Mouse (Mus musculus) heart, embryonic 14.5 days (tissue): ENCODE data around the gene Myo1a. TPM values are rescaled to one million over a fixed set of nuclear protein-coding genes. Genes with fewer than 3 reads are reported as not detected.

Source experiments
- ATAC-seq: fragments of 200-750 bp; cut with Nextera tagmentation; 2 replicates; pipeline ENCODE4 v1.8.0; 2017; ENCODE audit warnings: low read depth, moderate TSS enrichment; ENCODE audit not compliant: insufficient number of reproducible peaks, insufficient read depth, low FRiP score
- H3K27ac ChIP-seq, 2 experiments: fragments of 200-500 bp in 1 of 2; fragments of 300-500 bp in 1 of 2; sonication (generic) in 1 of 2; replicated peaks in 1 of 2; 2 replicates each; pipeline ENCODE4 v1.5.1; 2012 to 2014; ENCODE audit warnings: low read depth in 2 of 2, low read length in 2 of 2, control low read depth in 1 of 2, mild to moderate bottlenecking in 1 of 2, mixed read lengths in 1 of 2; ENCODE audit not compliant: control insufficient read depth in 1 of 2, insufficient read depth in 1 of 2
- H3K27me3 ChIP-seq: fragments of 300-500 bp; sonication (generic); 2 replicates; pipeline ENCODE4 v1.6.1; 2014; ENCODE audit warnings: mild to moderate bottlenecking, low read length, control low read depth; ENCODE audit not compliant: control insufficient read depth, insufficient read depth
- H3K36me3 ChIP-seq: fragments of 300-500 bp; sonication (generic); 2 replicates; pipeline ENCODE4 v1.6.1; 2014; ENCODE audit warnings: mild to moderate bottlenecking, control low read depth, low read length, mixed read lengths; ENCODE audit not compliant: control insufficient read depth, insufficient read depth
- H3K4me1 ChIP-seq, 2 experiments: fragments of 200-500 bp in 1 of 2; fragments of 300-500 bp in 1 of 2; sonication (generic) in 1 of 2; 2 replicates each; pipeline ENCODE4 v1.6.1; 2012 to 2014; ENCODE audit warnings: low read length in 2 of 2, control low read depth in 1 of 2, mixed read lengths in 1 of 2; ENCODE audit not compliant: control insufficient read depth in 2 of 2, insufficient read depth in 2 of 2
- H3K4me2 ChIP-seq: fragments of 300-500 bp; sonication (generic); 2 replicates; pipeline ENCODE4 v1.6.1; 2014; ENCODE audit warnings: mild to moderate bottlenecking, low read length
- H3K4me3 ChIP-seq, 2 experiments: fragments of 200-500 bp in 1 of 2; fragments of 300-500 bp in 1 of 2; sonication (generic) in 1 of 2; 2 replicates each; pipeline ENCODE4 v1.5.1; 2012 to 2014; ENCODE audit warnings: low read length in 2 of 2, mild to moderate bottlenecking in 2 of 2, control low read depth in 1 of 2, low read depth in 1 of 2, moderate library complexity in 1 of 2; ENCODE audit not compliant: control insufficient read depth in 1 of 2, insufficient read depth in 1 of 2
- H3K9ac ChIP-seq: fragments of 300-500 bp; sonication (generic); 2 replicates; pipeline ENCODE4 v1.6.1; 2014; ENCODE audit warnings: mild to moderate bottlenecking, low read length
- H3K9me3 ChIP-seq: fragments of 300-500 bp; sonication (generic); 2 replicates; pipeline ENCODE4 v1.6.1; 2016; ENCODE audit warnings: low read length, control low read depth; ENCODE audit not compliant: control insufficient read depth
- WGBS: fragments of 180-500 bp; shearing (Covaris S2); extraction: QIAGEN DNeasy Blood & Tissue Kit; methylation state at CpG from one replicate; pipeline ENCODE4 v1.1.7; 2014; 5-methylcytosine and 5-hydroxymethylcytosine counted together
- polyA plus RNA-seq: library from polyadenylated mRNA; unstranded; fragments of >200 nt; fragmentation: Nextera tagmentation; extraction: Ambion mirVana; gene quantifications from 2 replicates; pipeline ENCODE4 v1.2.1, GENCODE M21; 2014

Myo1a gene
- polyA plus RNA-seq, 1 experiment from 2014 or later: 0.12 TPM

DNA sequence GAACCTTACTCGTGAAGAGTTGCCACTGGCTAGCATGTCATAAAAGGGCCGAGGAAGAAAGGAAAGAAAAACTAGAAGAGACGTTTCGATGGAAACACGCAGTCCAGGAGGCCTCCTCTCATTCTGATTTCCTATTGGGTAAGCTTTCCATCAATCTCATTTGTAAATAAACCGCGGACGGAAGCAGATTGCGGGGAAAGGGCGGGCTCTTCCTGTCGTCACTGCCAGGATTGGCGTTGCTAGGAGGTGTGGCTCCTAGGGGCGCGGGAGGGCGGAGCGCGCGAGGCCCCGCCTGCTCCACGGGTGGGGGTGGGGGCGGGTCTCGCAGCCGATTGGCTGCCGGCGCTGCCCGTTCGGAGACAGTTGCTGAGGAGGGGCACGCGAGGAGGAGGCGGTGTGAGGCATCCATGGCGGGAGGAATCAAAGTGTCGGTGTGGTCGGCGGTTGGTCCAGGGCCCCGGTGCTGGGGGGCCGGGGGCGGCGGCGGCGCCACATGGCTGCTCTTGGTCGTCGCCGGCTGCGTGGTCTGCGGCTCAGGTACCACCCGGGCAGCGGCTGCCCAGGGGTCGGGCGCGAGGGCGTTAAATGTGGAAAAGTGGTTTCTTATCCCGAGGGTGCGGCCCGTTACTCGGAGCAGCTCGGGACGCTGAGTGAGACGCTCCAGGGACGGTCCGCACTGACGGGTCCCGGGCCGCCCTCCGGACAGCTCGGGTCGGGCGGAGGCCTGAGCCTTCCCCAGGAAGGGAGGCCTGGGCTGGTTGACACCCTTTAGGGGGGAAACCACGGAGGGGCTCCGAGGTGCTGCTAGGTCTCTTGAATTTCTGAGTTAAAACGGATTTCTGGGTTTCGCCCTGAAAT is 28.1 kb upstream of the Myo1a start:
- Histone ChIP-seq H3K4me2 (peak overlapping the region; percentile 76), H3K36me3 (no peaks in the 10 kb centered on the region), H3K9ac (peak overlapping the region; percentile 77), H3K4me3 (peak overlapping the region; percentile 70 to 78), H3K27ac (peak overlapping the region; percentile 58 to 66; a peak in 3 of 4 replicates), H3K9me3 (no peaks in the 10 kb centered on the region), H3K27me3 (no peaks in the 10 kb centered on the region), H3K4me1 (peaks cover 0 to 7% of the 10 kb centered on the region in 2 experiments; a peak in 1 of 4 replicates)
- under 1% methylated on average over 69 of the region's 71 CpGs for WGBS
- ATAC-seq: peak; percentile 93

DNA sequence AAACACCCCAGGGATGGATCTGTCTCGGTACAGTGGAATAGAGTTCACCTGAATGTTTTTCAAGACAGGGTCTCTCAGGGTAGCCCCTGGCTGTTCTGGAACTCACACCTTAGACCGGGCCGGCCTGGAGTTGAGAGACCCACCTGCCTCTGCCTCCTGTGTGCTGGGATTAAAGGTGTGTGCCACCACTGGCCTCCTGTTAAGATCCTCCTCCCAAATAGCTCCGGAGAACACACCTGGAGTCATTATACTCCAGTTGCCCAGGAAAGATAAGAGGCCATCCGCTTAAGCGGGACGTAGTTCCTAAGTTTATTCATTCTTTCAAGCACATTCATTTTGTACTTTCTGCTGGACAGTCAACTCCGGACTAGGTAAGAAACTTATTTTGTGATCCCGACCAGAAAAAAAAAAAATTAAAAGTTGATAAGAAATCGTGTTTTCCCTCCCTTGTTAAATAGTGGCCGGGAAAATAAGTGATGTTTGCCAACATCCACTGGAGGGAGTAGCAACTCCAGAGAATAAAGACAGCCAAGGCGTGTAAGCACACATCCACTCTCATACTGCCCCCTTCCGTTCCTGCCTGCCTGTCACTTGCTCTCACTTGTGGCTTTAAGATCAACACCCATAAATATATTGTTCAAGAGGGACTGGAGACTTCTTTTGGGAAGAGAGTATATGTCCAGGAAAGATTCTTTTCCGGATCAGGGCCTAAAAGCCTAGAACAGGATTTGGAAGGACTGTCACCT is 27.2 kb upstream of the Myo1a start:
- WGBS: 7% methylated on average over 14 of the region's 14 CpGs
- ATAC-seq: no peak
- Histone ChIP-seq H3K4me3 (peak overlapping the region; percentile 70 to 78), H3K36me3 (no peaks in the 10 kb centered on the region), H3K4me1 (peaks cover 0 to 7% of the 10 kb centered on the region in 2 experiments; a peak in 1 of 4 replicates), H3K27me3 (no peaks in the 10 kb centered on the region), H3K9ac (peak overlapping the region; percentile 77), H3K27ac (no peak overlapping the region), H3K9me3 (no peaks in the 10 kb centered on the region), H3K4me2 (peak overlapping the region; percentile 76)

DNA sequence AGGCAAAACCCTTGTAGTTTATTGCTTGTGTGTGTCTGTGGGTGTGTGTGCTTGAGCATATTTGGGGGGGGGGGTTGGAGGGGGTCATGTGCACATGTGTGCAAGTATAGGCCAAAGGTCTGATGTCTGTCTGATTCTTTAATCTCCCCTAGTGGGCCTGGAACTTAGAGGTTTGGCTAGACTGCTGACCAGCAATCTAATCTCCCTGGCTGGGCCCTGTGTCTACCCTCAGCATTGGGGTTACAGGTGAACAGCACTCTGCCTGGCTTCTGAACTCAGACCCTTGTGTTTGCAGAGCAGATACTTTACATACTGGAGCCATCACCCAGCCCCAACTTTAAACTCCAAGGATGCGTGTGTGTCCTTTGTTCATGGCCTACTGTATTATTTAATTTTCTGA is 25.8 kb upstream of the Myo1a start:
- no peak overlapping the region for H3K9ac ChIP-seq

DNA sequence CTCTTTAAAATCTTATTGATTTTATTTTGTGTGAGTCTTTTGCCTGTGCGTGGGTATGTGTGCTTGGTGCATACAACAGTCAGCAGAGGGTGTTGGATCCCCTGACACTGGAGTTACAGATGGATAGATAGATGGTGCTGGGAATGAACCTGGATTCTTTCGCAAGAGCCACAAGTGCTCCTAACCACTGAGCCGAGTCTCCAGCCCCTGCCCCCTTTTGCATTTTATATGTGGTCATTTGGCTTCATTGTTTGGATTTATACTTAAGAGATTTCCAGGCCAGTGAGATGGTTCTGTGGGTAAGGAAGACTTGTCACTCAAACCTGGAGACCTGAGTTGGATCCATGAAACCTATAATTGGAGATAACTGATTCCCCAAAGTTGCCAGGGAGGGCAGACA is 25.1 kb upstream of the Myo1a start:
- Histone ChIP-seq H3K4me2 (no peak overlapping the region), H3K4me1 (peaks cover 0 to 7% of the 10 kb centered on the region in 2 experiments; a peak in 1 of 4 replicates), H3K9ac (no peak overlapping the region), H3K27ac (no peak overlapping the region), H3K4me3 (no peak overlapping the region), H3K27me3 (no peaks in the 10 kb centered on the region), H3K9me3 (no peaks in the 10 kb centered on the region), H3K36me3 (no peaks in the 10 kb centered on the region)
- ATAC-seq: no peak
- WGBS: 78% methylated on average over 3 of the region's 3 CpGs

More for the DNA sequence above, 25.8 kb upstream of the Myo1a start:
- 85% methylated on average over 1 of the region's 1 CpGs for WGBS
- H3K27ac ChIP-seq: no peak overlapping the region
- H3K4me2 ChIP-seq: no peak overlapping the region
- H3K4me1 ChIP-seq: peaks cover 0 to 7% of the 10 kb centered on the region in 2 experiments; a peak in 1 of 4 replicates
- no peaks in the 10 kb centered on the region for H3K27me3 ChIP-seq
- ATAC-seq: no peak
- no peaks in the 10 kb centered on the region for H3K36me3 ChIP-seq
- H3K4me3 ChIP-seq: no peak overlapping the region
- no peaks in the 10 kb centered on the region for H3K9me3 ChIP-seq

DNA sequence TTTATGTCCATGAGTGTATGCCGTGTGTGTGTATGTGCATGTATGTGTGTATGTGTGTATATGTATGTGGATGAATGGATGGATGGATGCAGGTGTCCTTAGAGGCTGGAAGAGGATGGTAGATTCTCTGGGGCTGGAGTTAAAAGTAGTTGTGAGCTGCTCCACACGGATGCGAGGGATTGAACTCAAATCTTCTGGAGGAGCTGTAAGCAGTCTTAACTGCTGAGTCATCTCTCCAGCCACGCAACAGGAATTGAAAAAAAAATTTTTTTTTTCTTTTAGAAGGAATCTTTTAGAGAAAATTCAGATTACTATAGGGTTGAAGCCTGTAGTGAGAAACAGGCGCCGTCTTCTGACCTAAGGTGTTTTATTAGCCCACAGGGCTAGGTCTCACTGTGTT is 22.1 kb upstream of the Myo1a start:
- no peak for ATAC-seq
- H3K27ac ChIP-seq: no peak overlapping the region
- H3K9ac ChIP-seq: no peak overlapping the region
- no peaks in the 10 kb centered on the region for H3K36me3 ChIP-seq
- H3K4me3 ChIP-seq: no peak overlapping the region
- WGBS: 87% methylated on average over 6 of the region's 6 CpGs
- no peaks in the 10 kb centered on the region for H3K9me3 ChIP-seq
- H3K4me2 ChIP-seq: no peak overlapping the region
- peaks cover 0 to 4% of the 10 kb centered on the region in 2 experiments; a peak in 1 of 4 replicates for H3K4me1 ChIP-seq
- H3K27me3 ChIP-seq: no peaks in the 10 kb centered on the region

DNA sequence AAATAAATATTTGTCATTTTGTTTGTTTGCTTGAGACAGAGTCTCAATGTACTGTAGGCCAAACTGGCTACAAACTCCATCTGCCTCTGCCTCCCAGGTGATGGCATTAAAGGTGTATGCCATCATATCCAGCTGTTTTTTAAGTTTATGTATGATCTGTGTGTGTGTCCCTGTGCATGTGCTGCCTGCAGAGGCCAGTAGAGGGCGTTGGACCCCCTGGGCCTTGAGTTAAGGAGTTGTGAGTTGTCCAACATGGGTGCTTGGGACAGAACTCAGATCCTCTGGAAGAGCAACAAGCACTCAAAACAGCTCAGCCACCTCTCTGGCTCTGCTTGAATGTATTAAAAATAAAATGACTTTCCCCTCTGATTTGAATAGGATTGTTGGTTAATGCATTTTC is 13.9 kb upstream of the Myo1a start:
- peaks cover 62% of the 10 kb centered on the region for H3K36me3 ChIP-seq
- H3K9ac ChIP-seq: no peak overlapping the region
- no peaks in the 10 kb centered on the region for H3K4me1 ChIP-seq
- no peak for ATAC-seq
- H3K4me3 ChIP-seq: no peak overlapping the region
- WGBS: 24% methylated on average over 1 of the region's 1 CpGs
- H3K27ac ChIP-seq: no peak overlapping the region
- no peaks in the 10 kb centered on the region for H3K27me3 ChIP-seq
- H3K9me3 ChIP-seq: no peaks in the 10 kb centered on the region
- H3K4me2 ChIP-seq: no peak overlapping the region

DNA sequence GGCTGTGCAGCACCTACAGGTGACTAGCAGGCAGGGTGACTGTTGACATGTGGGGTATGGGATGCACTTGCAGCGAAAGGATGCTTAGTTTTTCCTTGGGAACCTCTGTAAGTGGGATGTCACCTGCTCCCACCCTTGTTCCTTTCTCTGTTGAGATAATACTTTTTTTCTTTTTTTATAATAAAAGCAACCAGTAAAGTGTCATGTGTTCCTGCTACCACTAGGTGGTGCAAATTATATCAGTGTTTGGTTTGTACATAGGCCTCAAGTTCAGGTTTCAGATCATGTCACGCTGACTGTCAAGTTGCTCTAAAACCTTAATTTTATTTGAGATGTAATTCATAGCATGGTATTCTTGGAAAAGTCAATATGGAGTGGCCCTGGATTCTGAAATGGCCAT is 10.3 kb upstream of the Myo1a start:
- no peak for ATAC-seq
- 58% methylated on average over 2 of the region's 2 CpGs for WGBS

More for the DNA sequence above, 10.3 kb upstream of the Myo1a start:
- no peak overlapping the region for H3K9ac ChIP-seq
- H3K4me1 ChIP-seq: no peaks in the 10 kb centered on the region
- H3K36me3 ChIP-seq: peaks cover 83% of the 10 kb centered on the region
- no peaks in the 10 kb centered on the region for H3K9me3 ChIP-seq
- no peak overlapping the region for H3K27ac ChIP-seq
- no peaks in the 10 kb centered on the region for H3K27me3 ChIP-seq
- H3K4me3 ChIP-seq: no peak overlapping the region
- no peak overlapping the region for H3K4me2 ChIP-seq
